Mouse (Mus musculus) hindbrain, postnatal 0 days (tissue): ENCODE results near the gene Fhl2. TPM values are rescaled to one million over a fixed set of nuclear protein-coding genes. Genes with fewer than 3 reads are reported as not detected.

Experiments used
- ATAC-seq: fragments of 200-750 bp; cut with Nextera tagmentation; 2 replicates; pipeline ENCODE4 v1.8.0; 2017; ENCODE audit warnings: mild to moderate bottlenecking, moderate TSS enrichment, moderate library complexity
- DNase-seq: peaks from one replicate; pipeline ENCODE4 v3.0.0-alpha.2; 2015; ENCODE audit warnings: low spot score
- H3K27ac ChIP-seq: fragments of 300-500 bp; sonication (generic); 2 replicates; pipeline ENCODE4 v1.5.1; 2014; ENCODE audit warnings: mild to moderate bottlenecking
- H3K27me3 ChIP-seq: fragments of 300-500 bp; sonication (generic); 2 replicates; pipeline ENCODE4 v1.6.1; 2014; ENCODE audit warnings: low read length, mixed read lengths; ENCODE audit not compliant: insufficient read depth
- H3K36me3 ChIP-seq: fragments of 300-500 bp; sonication (generic); 2 replicates; pipeline ENCODE4 v1.6.1; 2014; ENCODE audit warnings: low read length, mixed read lengths; ENCODE audit not compliant: insufficient read depth
- H3K4me1 ChIP-seq: fragments of 300-500 bp; sonication (generic); 2 replicates; pipeline ENCODE4 v1.6.1; 2014; ENCODE audit warnings: antibody characterized with exemption, low read length, mixed read lengths; ENCODE audit not compliant: insufficient read depth
- H3K4me2 ChIP-seq: fragments of 300-500 bp; sonication (generic); 2 replicates; pipeline ENCODE4 v1.6.1; 2014; ENCODE audit warnings: low read depth, mild to moderate bottlenecking, low read length, moderate library complexity, mixed read lengths
- H3K4me3 ChIP-seq: fragments of 300-500 bp; sonication (generic); 2 replicates; pipeline ENCODE4 v1.5.1; 2014; ENCODE audit warnings: low read length
- H3K9ac ChIP-seq: fragments of 300-500 bp; sonication (generic); replicated peaks from 2 replicates; pipeline ENCODE4 v1.6.1; 2014; ENCODE audit warnings: mild to moderate bottlenecking, low read length, moderate library complexity, mixed read lengths
- H3K9me3 ChIP-seq: fragments of 300-500 bp; sonication (generic); 2 replicates; pipeline ENCODE4 v1.6.1; 2016; ENCODE audit warnings: low read length, mixed read lengths
- CTCF ChIP-seq: IDR thresholded peaks from 2 replicates; pipeline ENCODE4 v1.5.1; 2016; ENCODE audit warnings: antibody characterized with exemption, control low read depth, low read depth
- WGBS: fragments of 180-500 bp; shearing (Covaris S2); extraction: QIAGEN DNeasy Blood & Tissue Kit; methylation state at CpG from one replicate; pipeline ENCODE4 v1.1.7; 2014; 5-methylcytosine and 5-hydroxymethylcytosine counted together
- polyA plus RNA-seq: library from polyadenylated mRNA; unstranded; fragments of >200 nt; fragmentation: Nextera tagmentation; extraction: Ambion mirVana; gene quantifications from 2 replicates; pipeline ENCODE4 v1.2.1, GENCODE M21; 2015
- total RNA-seq: library from RNA; depleted of rRNA; stranded (reverse); fragments of >200 nt; gene quantifications from 2 replicates; pipeline ENCODE4 v1.2.3, GENCODE M21; 2014

Gene Fhl2
- total and polyA plus RNA-seq, 2 experiments from 2014 or later = 24.5 to 29.7 TPM

GRCm38 (mm10) chr1:43178780-43179179 is 18.0 kb downstream of the Fhl2 start:
- no peak overlapping the region for H3K27ac ChIP-seq
- TF ChIP-seq CTCF = no peak
- no peak overlapping the region for H3K4me3 ChIP-seq
- WGBS = 94% methylated on average over 1 of the region's 1 CpGs
- H3K27me3 ChIP-seq = no peaks in the 10 kb centered on the region
- no peaks in the 10 kb centered on the region for H3K9me3 ChIP-seq
- no peak overlapping the region for H3K9ac ChIP-seq
- ATAC-seq = no peak
- H3K4me2 ChIP-seq = no peak overlapping the region
- no peaks in the 10 kb centered on the region for H3K36me3 ChIP-seq
- no peaks in the 10 kb centered on the region for H3K4me1 ChIP-seq
- no peak for DNase-seq

- Histone ChIP-seq H3K27me3 (no peaks in the 10 kb centered on the region), H3K27ac (no peak overlapping the region), H3K4me1 (no peaks in the 10 kb centered on the region), H3K9ac (no peak overlapping the region), H3K4me3 (no peak overlapping the region), H3K4me2 (no peak overlapping the region), H3K9me3 (no peaks in the 10 kb centered on the region), H3K36me3 (no peaks in the 10 kb centered on the region)
- 82% methylated on average over 6 of the region's 6 CpGs for WGBS
- ATAC-seq (no peak), DNase-seq (no peak)
- no peak for TF ChIP-seq CTCF
Measured at GRCm38 (mm10) chr1:43178378-43178777, 18.4 kb downstream of the Fhl2 start.

GRCm38 (mm10) chr1:43173283-43174226 is 23.2 kb downstream of the Fhl2 start:
- Histone ChIP-seq H3K27ac (no peak overlapping the region), H3K4me1 (no peaks in the 10 kb centered on the region), H3K27me3 (no peaks in the 10 kb centered on the region), H3K9me3 (no peaks in the 10 kb centered on the region), H3K36me3 (no peaks in the 10 kb centered on the region), H3K4me2 (no peak overlapping the region), H3K4me3 (no peak overlapping the region), H3K9ac (no peak overlapping the region)
- DNase-seq (no peak), ATAC-seq (no peak)
- WGBS = 74% methylated on average over 7 of the region's 7 CpGs
- TF ChIP-seq CTCF = no peak

- no peak for ATAC-seq
- no peak overlapping the region for H3K4me2 ChIP-seq
- no peak overlapping the region for H3K27ac ChIP-seq
- H3K4me1 ChIP-seq = no peaks in the 10 kb centered on the region
- H3K27me3 ChIP-seq = no peaks in the 10 kb centered on the region
- DNase-seq = no peak
- no peak overlapping the region for H3K9ac ChIP-seq
- no peak for TF ChIP-seq CTCF
- 91% methylated on average over 6 of the region's 6 CpGs for WGBS
- H3K36me3 ChIP-seq = no peaks in the 10 kb centered on the region
- no peak overlapping the region for H3K4me3 ChIP-seq
- no peaks in the 10 kb centered on the region for H3K9me3 ChIP-seq
Measured at GRCm38 (mm10) chr1:43171816-43172215, 25.0 kb downstream of the Fhl2 start.

- DNase-seq (no peak), ATAC-seq (no peak)
- no peak overlapping the region for H3K4me2 ChIP-seq
- H3K27ac ChIP-seq = no peak overlapping the region
- H3K4me3 ChIP-seq = no peak overlapping the region
- 51% methylated on average over 3 of the region's 3 CpGs for WGBS
- no peaks in the 10 kb centered on the region for H3K9me3 ChIP-seq
- H3K4me1 ChIP-seq = no peaks in the 10 kb centered on the region
- no peaks in the 10 kb centered on the region for H3K27me3 ChIP-seq
- H3K9ac ChIP-seq = no peak overlapping the region
- TF ChIP-seq CTCF = no peak
- H3K36me3 ChIP-seq = no peaks in the 10 kb centered on the region
Measured at GRCm38 (mm10) chr1:43171093-43171492, 25.7 kb downstream of the Fhl2 start.

- 77% methylated on average over 1 of the region's 1 CpGs for WGBS
- no peak overlapping the region for H3K4me2 ChIP-seq
- no peaks in the 10 kb centered on the region for H3K36me3 ChIP-seq
- H3K27me3 ChIP-seq = no peaks in the 10 kb centered on the region
- no peak overlapping the region for H3K9ac ChIP-seq
- DNase-seq (no peak), ATAC-seq (no peak)
- H3K27ac ChIP-seq = no peak overlapping the region
- H3K9me3 ChIP-seq = 0 out of 2 replicates have a peak, but pooled peaks cover 4% of the 10 kb centered on the region
- TF ChIP-seq CTCF = no peak
- no peak overlapping the region for H3K4me3 ChIP-seq
- H3K4me1 ChIP-seq = no peaks in the 10 kb centered on the region
Measured at GRCm38 (mm10) chr1:43169661-43170060, 27.1 kb downstream of the Fhl2 start.

GRCm38 (mm10) chr1:43169227-43169626 is 27.6 kb downstream of the Fhl2 start:
- H3K4me2 ChIP-seq = no peak overlapping the region
- H3K9me3 ChIP-seq = 0 out of 2 replicates have a peak, but pooled peaks cover 4% of the 10 kb centered on the region
- H3K4me3 ChIP-seq = no peak overlapping the region
- no peak for TF ChIP-seq CTCF
- DNase-seq (no peak), ATAC-seq (no peak)
- no peak overlapping the region for H3K9ac ChIP-seq
- no peaks in the 10 kb centered on the region for H3K4me1 ChIP-seq
- WGBS = 80% methylated on average over 7 of the region's 7 CpGs
- no peaks in the 10 kb centered on the region for H3K27me3 ChIP-seq
- H3K36me3 ChIP-seq = no peaks in the 10 kb centered on the region
- H3K27ac ChIP-seq = no peak overlapping the region
